Mouse (Mus musculus): ENCODE results near the gene Olfr924. TPM values are rescaled to one million over a fixed set of nuclear protein-coding genes. Genes with fewer than 3 reads are reported as not detected.
"Not testable (repeated sequence)": the region's sequence is repeated elsewhere in the genome, so short reads cannot be mapped to it uniquely, and the experiment has no call there.

Olfr924 gene
- polyA plus RNA-seq (2012; rRNA removed), result not detected in 2 replicates

DNA sequence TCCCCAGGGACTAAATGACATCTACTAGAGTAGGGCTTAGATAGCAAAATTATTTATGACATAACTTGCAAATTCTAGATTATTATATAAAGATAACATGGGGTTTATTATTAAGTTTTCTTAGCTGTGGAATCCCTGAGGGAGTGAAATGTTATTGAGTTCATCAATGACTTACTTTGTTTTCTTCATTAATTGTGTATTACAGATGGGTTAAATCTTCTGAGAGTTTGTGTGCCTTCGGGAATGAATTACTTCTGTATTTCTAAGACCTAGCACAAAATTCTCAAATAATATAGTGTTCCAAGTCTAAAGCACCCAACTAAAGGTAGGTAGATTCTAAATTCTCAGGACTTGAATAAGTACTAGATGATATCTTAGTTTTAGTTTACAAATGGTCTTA is at the start of gene Olfr924:
Gene Olfr924 (plus strand): TSS at position 301 of the 400 bp plus-strand sequence.
- Histone ChIP-seq H3K4me3 (replicated peaks; ENCODE audit: extremely low read depth, low read depth, low read length) (no peak within 1 kb of the TSS), H3K4me1 (ENCODE audit: control insufficient read depth, insufficient read depth, low read length) (no peaks in the 10 kb centered on the region)
- 83% methylated on average over 1 of the region's 1 CpGs for WGBS
- no peak for DNase-seq
- TF ChIP-seq POLR2A (IDR thresholded peaks at IDR 0.05; ENCODE audit: borderline replicate concordance, extremely low read depth, low read depth, low read length) (no peak), CTCF (IDR thresholded peaks at IDR 0.05; ENCODE audit: insufficient read depth, low read length) (no peak)

DNA sequence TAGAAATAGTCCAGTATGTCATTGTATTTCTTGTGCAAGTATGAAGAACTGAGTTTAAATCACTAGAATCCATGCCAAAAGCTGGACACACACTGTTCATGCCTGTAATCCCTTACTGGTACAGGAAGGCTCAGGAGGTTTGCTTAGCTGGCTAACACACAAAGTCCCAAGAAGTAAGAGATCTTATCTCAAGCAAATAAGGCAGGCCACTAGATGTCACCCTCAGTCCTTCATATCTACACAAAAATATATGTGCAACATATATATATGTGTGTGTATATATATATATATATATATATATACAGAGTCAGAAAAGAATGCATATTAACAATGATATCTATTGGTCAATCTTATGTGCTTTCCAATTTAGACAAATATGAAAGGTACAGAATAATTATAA is 38.6 kb upstream of the Olfr924 start:
- no peak overlapping the region for H3K4me3 ChIP-seq (replicated peaks; ENCODE audit: extremely low read depth, low read depth, low read length)
- no peak for DNase-seq
- TF ChIP-seq POLR2A (IDR thresholded peaks at IDR 0.05; ENCODE audit: borderline replicate concordance, extremely low read depth, low read depth, low read length) (no peak), CTCF (IDR thresholded peaks at IDR 0.05; ENCODE audit: insufficient read depth, low read length) (no peak)
- H3K4me1 ChIP-seq (ENCODE audit: control insufficient read depth, insufficient read depth, low read length), result no peaks in the 10 kb centered on the region

DNA sequence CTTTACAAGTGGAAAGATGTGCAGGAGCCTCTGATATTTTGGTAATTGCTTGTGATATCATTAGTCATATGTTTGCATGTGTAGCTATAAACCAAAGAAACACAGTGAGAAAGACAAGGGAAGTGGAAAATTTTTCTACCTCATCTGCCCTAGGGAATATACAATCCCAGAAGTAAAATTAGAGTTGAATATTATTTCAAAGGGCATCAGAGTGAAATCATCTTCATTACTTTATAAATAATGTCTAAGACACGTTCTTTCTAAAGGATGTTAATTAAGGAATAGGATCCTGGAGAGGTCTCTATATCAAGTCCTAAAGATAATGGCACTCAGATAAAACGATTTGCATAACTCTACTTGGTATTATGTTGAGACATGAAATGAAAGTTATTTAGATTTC is 29.9 kb upstream of the Olfr924 start, which contains the start of gene Olfr922:
Gene Olfr922 (plus strand): TSS at position 301 of the 400 bp plus-strand sequence.
- 51% methylated on average over 2 of the region's 2 CpGs for WGBS
- DNase-seq, result no peak
- Histone ChIP-seq H3K4me3 (replicated peaks; ENCODE audit: extremely low read depth, low read depth, low read length) (no peak within 1 kb of the TSS), H3K4me1 (ENCODE audit: control insufficient read depth, insufficient read depth, low read length) (no peaks in the 10 kb centered on the region)
- no peak for TF ChIP-seq POLR2A (IDR thresholded peaks at IDR 0.05; ENCODE audit: borderline replicate concordance, extremely low read depth, low read depth, low read length)
- TF ChIP-seq CTCF (IDR thresholded peaks at IDR 0.05; ENCODE audit: insufficient read depth, low read length), result no peak

- 76% methylated on average over 1 of the region's 1 CpGs for WGBS
- no peak for DNase-seq
- TF ChIP-seq POLR2A (IDR thresholded peaks at IDR 0.05; ENCODE audit: borderline replicate concordance, extremely low read depth, low read depth, low read length) (no peak), CTCF (IDR thresholded peaks at IDR 0.05; ENCODE audit: insufficient read depth, low read length) (no peak)
- no peaks in the 10 kb centered on the region for H3K4me1 ChIP-seq (ENCODE audit: control insufficient read depth, insufficient read depth, low read length)
- no peak overlapping the region for H3K4me3 ChIP-seq (replicated peaks; ENCODE audit: extremely low read depth, low read depth, low read length)
Measured at GRCm38 (mm10) chr9:38815458-38815986, 28.7 kb upstream of the Olfr924 start.

DNA sequence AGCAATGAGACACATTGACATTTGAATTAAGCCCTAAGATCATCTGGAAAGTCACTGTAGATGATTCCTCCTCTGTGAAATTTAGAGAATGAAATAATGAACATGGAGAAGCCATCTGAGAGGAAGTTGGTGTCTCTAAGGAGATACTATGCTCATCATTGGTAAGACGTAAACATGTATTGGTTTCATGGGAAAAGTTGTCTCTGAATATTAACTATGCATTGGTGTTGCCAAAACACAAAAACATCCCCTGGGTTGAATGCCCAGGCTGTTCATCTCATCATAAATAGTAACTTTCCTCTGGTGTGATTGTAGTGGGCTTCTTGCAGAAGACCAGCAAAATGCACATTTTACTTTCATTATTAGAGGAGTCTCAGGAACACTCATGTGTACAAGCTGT is 18.0 kb upstream of the Olfr924 start, which contains the start of gene Olfr923:
Gene Olfr923 (plus strand): TSS at position 301 of the 400 bp plus-strand sequence.
- Histone ChIP-seq H3K4me1 (ENCODE audit: control insufficient read depth, insufficient read depth, low read length) (no peaks in the 10 kb centered on the region), H3K4me3 (replicated peaks; ENCODE audit: extremely low read depth, low read depth, low read length) (no peak within 1 kb of the TSS)
- TF ChIP-seq POLR2A (IDR thresholded peaks at IDR 0.05; ENCODE audit: borderline replicate concordance, extremely low read depth, low read depth, low read length) (no peak), CTCF (IDR thresholded peaks at IDR 0.05; ENCODE audit: insufficient read depth, low read length) (no peak)
- no peak for DNase-seq
- 85% methylated on average over 1 of the region's 1 CpGs for whole genome bisulfite sequencing

DNA sequence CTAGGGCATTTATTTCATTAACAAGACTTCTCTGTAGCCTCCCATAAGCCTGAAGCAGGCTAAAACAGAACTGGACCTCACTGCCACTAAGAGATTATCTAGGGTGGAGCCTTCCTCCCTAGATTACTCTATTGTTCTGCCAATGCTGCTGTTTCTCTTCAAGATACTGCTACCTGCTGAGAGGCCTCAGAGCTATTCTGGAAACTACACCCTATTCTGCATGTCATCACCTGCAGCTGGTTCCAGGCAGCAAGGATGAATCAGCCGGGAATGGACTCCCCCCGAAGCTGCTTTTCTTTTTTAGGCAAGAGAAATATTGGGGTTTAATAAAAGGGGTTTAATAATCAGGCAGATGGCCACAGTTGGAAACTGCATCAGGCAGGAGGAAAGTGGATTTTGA is 11.2 kb upstream of the Olfr924 start:
- WGBS, result 80% methylated on average over 2 of the region's 2 CpGs
- TF ChIP-seq CTCF (IDR thresholded peaks at IDR 0.05; ENCODE audit: insufficient read depth, low read length) (no peak), POLR2A (IDR thresholded peaks at IDR 0.05; ENCODE audit: borderline replicate concordance, extremely low read depth, low read depth, low read length) (no peak)
- Histone ChIP-seq H3K4me3 (replicated peaks; ENCODE audit: extremely low read depth, low read depth, low read length) (no peak overlapping the region), H3K4me1 (ENCODE audit: control insufficient read depth, insufficient read depth, low read length) (no peaks in the 10 kb centered on the region)
- DNase-seq, result no peak

GRCm38 (mm10) chr9:38854760-38855159 is 10.5 kb downstream of the Olfr924 start, which contains the start of gene Olfr26:
Gene Olfr26, plus strand, starts transcription at chr9:38855060.
- Histone ChIP-seq H3K4me3 (replicated peaks; ENCODE audit: extremely low read depth, low read depth, low read length) (no peak within 1 kb of the TSS), H3K4me1 (ENCODE audit: control insufficient read depth, insufficient read depth, low read length) (no peaks in the 10 kb centered on the region)
- no peak for DNase-seq
- TF ChIP-seq POLR2A (IDR thresholded peaks at IDR 0.05; ENCODE audit: borderline replicate concordance, extremely low read depth, low read depth, low read length) (no peak), CTCF (IDR thresholded peaks at IDR 0.05; ENCODE audit: insufficient read depth, low read length) (no peak)

- not testable (repeated sequence) for DNase-seq; H3K4me1 ChIP-seq (ENCODE audit: control insufficient read depth, insufficient read depth, low read length); H3K4me3 ChIP-seq (replicated peaks; ENCODE audit: extremely low read depth, low read depth, low read length)
- 50% methylated on average over 2 of the region's 2 CpGs for WGBS
Measured at GRCm38 (mm10) chr9:38874880-38875279, 30.6 kb downstream of the Olfr924 start.

DNA sequence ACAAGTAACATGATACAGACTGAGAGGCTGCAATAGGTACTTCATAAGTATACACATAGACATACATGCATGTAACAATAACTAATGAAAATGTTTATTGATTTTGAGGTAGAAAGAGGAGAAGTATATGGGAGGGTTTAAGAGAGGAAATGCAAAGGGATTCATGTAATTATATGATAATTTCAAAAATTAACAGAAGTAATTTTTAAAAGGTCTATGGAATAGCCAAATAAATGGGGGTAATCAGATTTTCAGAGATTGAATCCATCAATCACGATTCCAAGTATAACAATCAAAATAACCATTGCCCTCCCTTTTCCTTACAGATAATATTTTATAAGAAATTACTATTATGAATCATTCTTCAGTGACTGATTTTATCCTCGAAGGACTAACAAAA is 32.6 kb downstream of the Olfr924 start, which contains the start of gene Olfr926:
Gene Olfr926 (plus strand): TSS at position 301 of the 400 bp plus-strand sequence.
- no peaks in the 10 kb centered on the region for H3K4me1 ChIP-seq (ENCODE audit: control insufficient read depth, insufficient read depth, low read length)
- H3K4me3 ChIP-seq (replicated peaks; ENCODE audit: extremely low read depth, low read depth, low read length), result no peak within 1 kb of the TSS
- TF ChIP-seq CTCF (IDR thresholded peaks at IDR 0.05; ENCODE audit: insufficient read depth, low read length) (no peak), POLR2A (IDR thresholded peaks at IDR 0.05; ENCODE audit: borderline replicate concordance, extremely low read depth, low read depth, low read length) (no peak)
- DNase-seq, result no peak
- 67% methylated on average over 2 of the region's 2 CpGs for WGBS

Other genes starting within 250 kb of the Olfr924 start
- not detected in 2 replicates for gene Olfr914, start 239.3 kb upstream of the Olfr924 start, polyA plus RNA-seq (2012; rRNA removed)
- gene Olfr916, start 184.6 kb upstream of the Olfr924 start, polyA plus RNA-seq (2012; rRNA removed), result not detected in 2 replicates
- not detected in 2 replicates for gene Olfr917, start 178.6 kb upstream of the Olfr924 start, polyA plus RNA-seq (2012; rRNA removed)
- not detected in 2 replicates for gene Olfr918, start 169.8 kb upstream of the Olfr924 start, polyA plus RNA-seq (2012; rRNA removed)
- gene Olfr919, start 140.8 kb upstream of the Olfr924 start, polyA plus RNA-seq (2012; rRNA removed), result not detected in 2 replicates
- 17.2 and 22.8 TPM in 2 replicates for gene Vwa5a, start 126.2 kb upstream of the Olfr924 start, polyA plus RNA-seq (2012; rRNA removed)
- gene Olfr920, start 92.2 kb upstream of the Olfr924 start, polyA plus RNA-seq (2012; rRNA removed), result 0.17 and 0.25 TPM in 2 replicates
- gene Olfr921, start 71.4 kb upstream of the Olfr924 start, polyA plus RNA-seq (2012; rRNA removed), result 0.13 TPM in 1 of 2 replicates, not detected in the other
- gene Olfr922, start 29.8 kb upstream of the Olfr924 start, polyA plus RNA-seq (2012; rRNA removed), result not detected in 2 replicates
- gene Olfr923, start 17.9 kb upstream of the Olfr924 start, polyA plus RNA-seq (2012; rRNA removed), result not detected in 2 replicates
- gene Olfr26, start 10.6 kb downstream of the Olfr924 start, polyA plus RNA-seq (2012; rRNA removed), result not detected in 2 replicates
- not detected in 2 replicates for gene Olfr926, start 32.7 kb downstream of the Olfr924 start, polyA plus RNA-seq (2012; rRNA removed)
- not detected in 2 replicates for gene Olfr930, start 85.4 kb downstream of the Olfr924 start, polyA plus RNA-seq (2012; rRNA removed)
- gene Olfr933, start 127.9 kb downstream of the Olfr924 start, polyA plus RNA-seq (2012; rRNA removed), result not detected in 2 replicates
- not detected in 2 replicates for gene Olfr934, start 143.9 kb downstream of the Olfr924 start, polyA plus RNA-seq (2012; rRNA removed)
- not detected in 2 replicates for gene Olfr935, start 155.2 kb downstream of the Olfr924 start, polyA plus RNA-seq (2012; rRNA removed)
- gene Olfr146, start 178.9 kb downstream of the Olfr924 start, polyA plus RNA-seq (2012; rRNA removed), result not detected in 2 replicates
- gene Olfr937, start 220.5 kb downstream of the Olfr924 start, polyA plus RNA-seq (2012; rRNA removed), result not detected in 2 replicates
- gene Olfr938, start 234.4 kb downstream of the Olfr924 start, polyA plus RNA-seq (2012; rRNA removed), result not detected in 2 replicates